Mouse (Mus musculus): Measurements from ENCODE around the gene Slc30a1. TPM values are rescaled to one million over a fixed set of nuclear protein-coding genes. Genes with fewer than 3 reads are reported as not detected.

Gene Slc30a1
- polyA plus RNA-seq, 1 experiment: 3.5 TPM

DNA sequence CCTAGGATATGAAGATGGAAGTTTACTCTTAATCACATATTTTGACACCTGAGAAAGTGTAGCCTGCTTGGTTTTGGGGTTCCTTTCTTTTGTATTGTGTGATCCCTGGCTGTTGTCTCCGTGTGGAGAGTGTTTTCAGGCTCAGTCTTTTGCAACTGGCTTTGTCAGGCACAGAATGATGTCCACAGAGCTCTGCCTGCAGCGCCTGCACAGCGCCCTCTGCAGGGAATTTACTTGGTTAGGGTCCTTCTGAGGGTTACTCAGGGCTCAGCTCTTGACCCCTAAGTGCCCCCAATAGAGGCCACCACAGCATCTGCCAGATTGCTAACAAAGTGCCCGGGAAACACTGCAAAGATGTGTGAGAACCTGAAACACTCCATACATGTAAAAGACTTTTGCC, 18.9 kb downstream of the Slc30a1 start:
- Histone ChIP-seq H3K79me2 (ENCODE audit: control insufficient read depth, insufficient read depth) (no peaks in the 10 kb centered on the region), H3K79me3 (ENCODE audit: low read depth) (no peaks in the 10 kb centered on the region), H3K27me3 (ENCODE audit: control insufficient read depth, insufficient read depth, insufficient read length) (peaks cover 24% of the 10 kb centered on the region), H3K4me3 (ENCODE audit: insufficient read depth, poor library complexity, severe bottlenecking) (no peak overlapping the region), H3K36me3 (ENCODE audit: control insufficient read depth, insufficient read depth) (no peaks in the 10 kb centered on the region), H3ac (ENCODE audit: control insufficient read depth, insufficient read length, low read depth) (no peak overlapping the region)
- TF ChIP-seq USF1 (IDR thresholded peaks at IDR 0.05; ENCODE audit: low read depth) (no peak), MYOG (IDR thresholded peaks at IDR 0.05; ENCODE audit: control insufficient read depth, extremely low read depth, insufficient read length) (no peak), MAX (IDR thresholded peaks at IDR 0.05) (no peak)

DNA sequence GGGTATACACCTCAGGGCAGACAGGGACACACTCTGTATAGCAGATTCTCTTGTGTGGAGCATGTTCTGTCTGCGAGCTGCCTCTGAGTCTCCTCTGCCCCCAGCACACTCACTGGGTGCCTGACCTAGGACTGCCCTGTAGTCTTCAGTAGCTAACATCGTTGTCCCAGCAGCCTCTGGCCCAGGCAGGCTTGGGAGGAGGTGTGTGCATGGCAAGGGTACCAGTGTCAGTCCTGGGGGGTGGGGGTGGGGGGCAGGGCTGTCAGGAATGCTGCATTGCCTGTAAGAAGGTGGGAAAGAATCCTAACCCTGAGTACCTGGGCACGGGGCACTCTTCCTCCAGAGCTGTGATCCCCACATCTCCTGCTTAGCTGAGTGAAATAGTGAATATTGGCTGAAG, 20.1 kb downstream of the Slc30a1 start:
- H3ac ChIP-seq (ENCODE audit: control insufficient read depth, insufficient read length, low read depth): no peak overlapping the region
- H3K36me3 ChIP-seq (ENCODE audit: control insufficient read depth, insufficient read depth): no peaks in the 10 kb centered on the region
- H3K79me3 ChIP-seq (ENCODE audit: low read depth): no peaks in the 10 kb centered on the region
- no peak for TF ChIP-seq CEBPB (IDR thresholded peaks at IDR 0.05; ENCODE audit: low read depth)
- no peak for TF ChIP-seq USF1 (IDR thresholded peaks at IDR 0.05; ENCODE audit: low read depth)
- TF ChIP-seq MAX (IDR thresholded peaks at IDR 0.05): no peak
- no peak for TF ChIP-seq MYOD1 (IDR thresholded peaks at IDR 0.05; ENCODE audit: control insufficient read depth, insufficient read length, low read depth)
- TF ChIP-seq FOSL1 (IDR thresholded peaks at IDR 0.05; ENCODE audit: insufficient read depth, low read length, poor library complexity, severe bottlenecking): no peak
- no peaks in the 10 kb centered on the region for H3K79me2 ChIP-seq (ENCODE audit: control insufficient read depth, insufficient read depth)
- peaks cover 34% of the 10 kb centered on the region for H3K27me3 ChIP-seq (ENCODE audit: control insufficient read depth, insufficient read depth, insufficient read length)
- H3K4me3 ChIP-seq (ENCODE audit: insufficient read depth, poor library complexity, severe bottlenecking): no peak overlapping the region

DNA sequence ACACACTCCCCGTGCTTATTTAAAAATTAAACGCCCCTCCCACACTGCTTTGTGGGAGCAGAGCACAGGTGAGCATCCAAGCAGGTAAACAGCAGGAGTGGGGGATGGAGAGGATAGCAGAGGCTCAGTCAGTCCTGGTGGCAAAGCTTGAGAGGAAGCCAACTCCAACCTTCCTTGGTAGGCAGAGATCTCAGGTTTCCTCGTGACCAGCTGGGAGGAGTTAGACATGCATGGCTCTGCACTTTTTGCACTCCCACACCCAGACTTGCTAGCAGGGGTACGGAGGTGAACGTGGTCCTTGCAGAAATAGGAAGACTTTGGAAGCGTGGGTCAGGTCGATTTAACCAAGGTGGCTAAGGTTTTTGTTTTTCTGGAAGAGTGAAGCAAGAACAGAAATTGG, 21.8 kb downstream of the Slc30a1 start:
- Histone ChIP-seq H3K79me2 (ENCODE audit: control insufficient read depth, insufficient read depth) (no peaks in the 10 kb centered on the region), H3ac (ENCODE audit: control insufficient read depth, insufficient read length, low read depth) (no peak overlapping the region)

DNA sequence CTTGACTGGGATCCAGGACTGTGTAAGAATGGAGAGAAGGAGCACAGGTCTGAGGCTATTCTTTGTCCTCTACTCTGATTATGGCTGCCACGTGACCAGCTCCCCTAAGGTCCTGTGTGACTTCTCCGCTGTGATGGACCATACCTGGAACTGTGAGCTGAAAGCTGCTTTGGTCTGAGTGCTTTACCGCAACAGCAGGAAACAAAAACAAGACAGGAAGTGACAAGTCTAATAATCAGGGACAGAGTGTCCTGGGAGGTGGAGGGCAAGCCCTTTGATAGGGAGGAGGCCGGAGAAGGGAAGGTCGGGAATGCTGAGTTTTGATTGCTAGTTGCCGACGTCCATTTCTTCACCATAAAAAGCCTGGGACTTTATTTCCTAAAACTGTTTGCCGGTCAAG, 22.5 kb downstream of the Slc30a1 start:
- H3K79me3 ChIP-seq (ENCODE audit: low read depth): no peaks in the 10 kb centered on the region
- no peaks in the 10 kb centered on the region for H3K79me2 ChIP-seq (ENCODE audit: control insufficient read depth, insufficient read depth)
- H3K4me3 ChIP-seq (ENCODE audit: insufficient read depth, poor library complexity, severe bottlenecking): no peak overlapping the region
- no peaks in the 10 kb centered on the region for H3K36me3 ChIP-seq (ENCODE audit: control insufficient read depth, insufficient read depth)
- TF ChIP-seq FOSL1 (IDR thresholded peaks at IDR 0.05; ENCODE audit: insufficient read depth, low read length, poor library complexity, severe bottlenecking): no peak
- no peak for TF ChIP-seq MYOG (IDR thresholded peaks at IDR 0.05; ENCODE audit: control insufficient read depth, extremely low read depth, insufficient read length)
- peaks cover 36% of the 10 kb centered on the region for H3K27me3 ChIP-seq (ENCODE audit: control insufficient read depth, insufficient read depth, insufficient read length)
- no peak overlapping the region for H3ac ChIP-seq (ENCODE audit: control insufficient read depth, insufficient read length, low read depth)

More for the DNA sequence above, 21.8 kb downstream of the Slc30a1 start:
- H3K4me3 ChIP-seq (ENCODE audit: insufficient read depth, poor library complexity, severe bottlenecking): no peak overlapping the region
- H3K36me3 ChIP-seq (ENCODE audit: control insufficient read depth, insufficient read depth): no peaks in the 10 kb centered on the region
- peaks cover 39% of the 10 kb centered on the region for H3K27me3 ChIP-seq (ENCODE audit: control insufficient read depth, insufficient read depth, insufficient read length)
- no peaks in the 10 kb centered on the region for H3K79me3 ChIP-seq (ENCODE audit: low read depth)
- TF ChIP-seq MAX (IDR thresholded peaks at IDR 0.05) (no peak), USF1 (IDR thresholded peaks at IDR 0.05; ENCODE audit: low read depth) (no peak), FOSL1 (IDR thresholded peaks at IDR 0.05; ENCODE audit: insufficient read depth, low read length, poor library complexity, severe bottlenecking) (no peak), MYOD1 (IDR thresholded peaks at IDR 0.05; ENCODE audit: control insufficient read depth, insufficient read length, low read depth) (no peak), CEBPB (IDR thresholded peaks at IDR 0.05; ENCODE audit: low read depth) (no peak), MYOG (IDR thresholded peaks at IDR 0.05; ENCODE audit: control insufficient read depth, extremely low read depth, insufficient read length) (no peak), CTCF (IDR thresholded peaks at IDR 0.05; ENCODE audit: control insufficient read depth, insufficient read depth, insufficient read length) (no peak)

DNA sequence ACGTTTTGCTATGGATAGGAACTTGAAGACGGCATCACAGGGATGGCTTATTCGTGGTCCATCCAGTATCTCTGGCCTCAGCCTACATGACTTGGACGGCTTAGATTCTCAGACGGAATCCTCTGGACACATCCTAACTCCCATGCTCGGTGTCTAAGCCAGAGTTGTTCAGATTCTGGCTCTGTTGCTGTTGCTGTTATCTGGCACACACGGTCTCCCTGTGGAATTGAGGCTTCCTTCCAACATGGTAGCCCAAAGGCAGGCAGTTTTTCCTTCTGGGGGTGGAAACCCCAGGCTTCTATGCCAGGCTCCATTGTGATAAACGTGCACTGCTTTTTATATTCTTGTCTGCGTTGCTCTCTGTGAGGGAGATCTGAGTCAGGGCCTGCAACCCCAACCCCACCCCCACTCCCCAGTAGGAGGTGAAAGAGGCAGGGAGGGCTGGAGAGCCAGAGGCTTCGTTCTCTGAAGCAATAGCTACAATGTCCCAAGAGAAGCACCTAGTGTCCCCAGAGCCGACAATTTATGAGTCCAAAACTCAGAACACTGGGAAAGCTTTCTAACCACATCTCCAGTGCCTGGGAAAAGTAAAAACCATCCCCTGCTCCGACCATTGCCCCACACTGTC, 23.4 kb downstream of the Slc30a1 start:
- no peaks in the 10 kb centered on the region for H3K79me3 ChIP-seq (ENCODE audit: low read depth)
- peaks cover 36% of the 10 kb centered on the region for H3K27me3 ChIP-seq (ENCODE audit: control insufficient read depth, insufficient read depth, insufficient read length)
- no peak overlapping the region for H3K4me3 ChIP-seq (ENCODE audit: insufficient read depth, poor library complexity, severe bottlenecking)
- no peaks in the 10 kb centered on the region for H3K79me2 ChIP-seq (ENCODE audit: control insufficient read depth, insufficient read depth)
- no peak overlapping the region for H3ac ChIP-seq (ENCODE audit: control insufficient read depth, insufficient read length, low read depth)
- no peak for TF ChIP-seq CTCF (IDR thresholded peaks at IDR 0.05; ENCODE audit: control insufficient read depth, insufficient read depth, insufficient read length)
- no peak for TF ChIP-seq MYOD1 (IDR thresholded peaks at IDR 0.05; ENCODE audit: control insufficient read depth, insufficient read length, low read depth)
- no peak for TF ChIP-seq USF1 (IDR thresholded peaks at IDR 0.05; ENCODE audit: low read depth)
- TF ChIP-seq FOSL1 (IDR thresholded peaks at IDR 0.05; ENCODE audit: insufficient read depth, low read length, poor library complexity, severe bottlenecking): no peak
- no peak for TF ChIP-seq MAX (IDR thresholded peaks at IDR 0.05)
- TF ChIP-seq CEBPB (IDR thresholded peaks at IDR 0.05; ENCODE audit: low read depth): no peak
- TF ChIP-seq MYOG (IDR thresholded peaks at IDR 0.05; ENCODE audit: control insufficient read depth, extremely low read depth, insufficient read length): no peak
- H3K36me3 ChIP-seq (ENCODE audit: control insufficient read depth, insufficient read depth): no peaks in the 10 kb centered on the region

DNA sequence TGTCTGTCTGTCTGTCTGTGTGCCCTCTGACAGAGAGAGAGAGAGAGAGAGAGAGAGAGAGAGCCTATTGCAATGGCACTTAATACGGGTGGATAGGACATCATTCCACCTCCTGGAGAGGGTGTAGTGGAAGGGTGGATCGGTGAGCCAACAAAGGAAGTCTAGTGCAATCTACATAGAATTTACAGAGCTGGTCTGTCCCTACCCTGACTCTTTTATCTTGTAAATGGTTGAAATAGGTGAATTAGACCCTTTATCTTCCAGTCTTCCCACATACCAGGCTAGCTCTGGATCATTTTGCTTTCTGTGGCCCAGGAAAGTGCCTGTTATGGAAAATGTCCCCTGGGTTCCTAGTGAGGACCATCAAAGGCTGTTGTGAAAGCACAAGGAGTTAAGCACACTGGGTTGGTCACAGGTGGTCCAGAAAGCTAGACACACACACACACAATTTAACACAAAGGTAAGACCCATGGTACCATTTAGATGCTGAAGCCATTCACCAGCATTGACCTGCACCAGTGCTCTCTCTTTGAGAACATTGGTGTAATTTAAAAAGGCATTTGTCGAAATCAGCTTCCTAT, 24.0 kb downstream of the Slc30a1 start:
- no peak for TF ChIP-seq FOSL1 (IDR thresholded peaks at IDR 0.05; ENCODE audit: insufficient read depth, low read length, poor library complexity, severe bottlenecking)
- no peak for TF ChIP-seq CEBPB (IDR thresholded peaks at IDR 0.05; ENCODE audit: low read depth)
- TF ChIP-seq MYOG (IDR thresholded peaks at IDR 0.05; ENCODE audit: control insufficient read depth, extremely low read depth, insufficient read length): no peak
- Histone ChIP-seq H3K79me3 (ENCODE audit: low read depth) (no peaks in the 10 kb centered on the region), H3K4me3 (ENCODE audit: insufficient read depth, poor library complexity, severe bottlenecking) (no peak overlapping the region)

More for the DNA sequence above, 24.0 kb downstream of the Slc30a1 start:
- Histone ChIP-seq H3ac (ENCODE audit: control insufficient read depth, insufficient read length, low read depth) (no peak overlapping the region), H3K79me2 (ENCODE audit: control insufficient read depth, insufficient read depth) (no peaks in the 10 kb centered on the region), H3K27me3 (ENCODE audit: control insufficient read depth, insufficient read depth, insufficient read length) (peaks cover 36% of the 10 kb centered on the region), H3K36me3 (ENCODE audit: control insufficient read depth, insufficient read depth) (no peaks in the 10 kb centered on the region)
